Mouse (Mus musculus) left cerebral cortex, postnatal 36 days (tissue): ENCODE data around the gene Ccr8. TPM values are rescaled to one million over a fixed set of nuclear protein-coding genes. Genes with fewer than 3 reads are reported as not detected.

Experiments
- DNase-seq, 2 experiments: peaks; one replicate each; pipeline ENCODE4 v3.0.0; 2021 to 2022; ENCODE audit warnings: low spot score in 2 of 2, mixed read lengths in 1 of 2
- intact Hi-C: fragments of 180-260 bp; cut with DNase I; formaldehyde crosslinking; loops from one replicate; pipeline ENCODE4 v1.15.1; 2025
- total RNA-seq, 2 experiments: library from RNA; stranded (reverse); gene quantifications; 2 replicates each; pipeline ENCODE4 v1.2.3; 2021

The Ccr8 gene
- not detected for total RNA-seq

DNA sequence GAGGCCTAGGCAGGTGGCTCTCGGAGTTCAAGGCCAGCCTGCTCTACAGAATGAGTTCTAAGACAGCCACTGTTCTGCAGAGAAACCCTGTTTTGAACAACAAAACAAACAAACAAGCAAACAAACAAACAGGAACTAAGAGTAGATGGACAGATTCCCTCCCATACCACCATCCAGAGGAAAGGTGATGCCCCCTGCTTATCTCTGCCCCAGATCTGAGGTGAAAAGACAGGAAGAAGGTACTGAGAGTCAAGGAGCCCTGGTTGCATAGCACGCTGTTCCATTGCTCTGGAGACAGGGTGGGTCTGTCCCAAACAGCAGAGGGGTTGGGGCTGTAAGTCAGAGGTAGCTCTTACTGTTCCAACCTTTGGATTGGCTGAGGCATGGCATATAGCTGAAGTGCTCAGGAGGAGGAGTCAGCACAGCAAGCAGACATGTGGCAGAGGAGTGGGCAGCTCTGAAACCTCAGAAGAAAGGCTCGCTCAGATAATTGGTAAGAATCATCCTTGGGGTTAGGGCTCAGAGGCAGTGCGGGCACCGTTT lies at the start of gene Ccr8:
Gene Ccr8 (plus strand): TSS at position 419 of the 543 bp plus-strand sequence.
- DNase-seq: no peak
- intact Hi-C loops: no loop called here

- intact Hi-C loops: no loop called here
- no peak for DNase-seq
Measured at GRCm38 (mm10) chr9:120043115-120043514, 48.8 kb upstream of the Ccr8 start.

DNA sequence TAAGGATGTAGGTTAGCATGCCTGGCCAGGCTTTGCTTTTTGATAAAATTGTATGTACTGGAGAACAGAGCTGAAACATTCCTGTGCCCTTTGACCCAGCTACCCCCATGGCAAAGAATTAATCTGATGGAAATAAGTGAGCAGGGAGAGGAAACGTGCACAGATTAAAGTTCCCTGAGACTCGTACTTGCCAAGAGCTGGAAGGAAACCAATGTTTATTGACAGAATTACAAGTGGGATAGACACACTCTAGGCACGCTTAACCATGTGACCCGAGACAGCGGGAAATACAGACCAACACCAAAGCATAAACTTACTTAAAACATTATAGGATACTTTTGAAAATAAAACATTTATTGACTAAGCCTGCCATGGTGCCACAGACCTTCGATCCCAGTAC lies 43.4 kb upstream of the Ccr8 start:
- intact Hi-C loops: no loop called here
- DNase-seq: no peak

DNA sequence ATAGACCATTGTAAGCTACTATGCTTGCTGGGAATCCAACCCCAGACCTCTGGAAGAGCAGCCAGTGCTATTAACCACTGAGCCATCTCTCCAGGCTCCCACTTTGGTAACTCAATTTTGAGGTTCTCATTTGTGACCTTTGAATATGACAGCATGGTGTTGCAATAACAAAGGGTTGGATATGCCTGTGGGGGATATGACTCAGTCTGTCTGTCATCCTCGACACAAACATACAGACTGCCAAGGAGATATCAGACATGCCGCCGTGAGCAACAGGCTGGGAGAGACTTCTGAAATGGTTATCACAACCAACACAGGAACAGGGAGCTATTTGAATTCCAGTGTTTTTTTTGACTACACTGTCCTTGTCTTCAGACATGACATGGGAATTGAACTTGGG lies 42.5 kb upstream of the Ccr8 start:
- intact Hi-C loops: no loop called here
- no peak for DNase-seq

- DNase-seq: peak in 1 of 2 experiments; percentile 17
- intact Hi-C loops: no loop called here
Measured at GRCm38 (mm10) chr9:120054545-120055277, 37.2 kb upstream of the Ccr8 start.

GRCm38 (mm10) chr9:120056201-120056600 lies 35.7 kb upstream of the Ccr8 start:
- no peak for DNase-seq
- intact Hi-C loops: no loop called here

GRCm38 (mm10) chr9:120058730-120059129 lies 33.2 kb upstream of the Ccr8 start:
- no peak for DNase-seq
- intact Hi-C loops: no loop called here

DNA sequence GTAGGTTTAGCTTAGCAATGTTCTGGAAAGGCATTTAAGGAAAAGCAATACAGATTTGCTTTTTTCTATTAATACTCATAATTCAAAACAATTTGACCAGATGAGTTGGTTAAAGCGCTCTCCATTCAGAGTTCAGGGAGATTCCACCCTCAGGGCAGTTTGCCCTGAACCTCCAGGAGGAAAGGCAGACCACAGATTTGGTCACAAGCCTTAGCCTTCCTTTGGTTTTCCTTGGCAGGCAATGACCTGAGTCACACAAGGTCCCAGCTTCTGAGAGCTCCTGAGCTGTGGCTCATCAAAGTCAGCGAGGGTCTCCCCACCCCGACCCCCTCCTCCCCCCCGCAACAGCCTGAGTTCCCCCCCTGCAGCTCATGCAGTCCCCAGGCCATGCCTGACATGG lies 27.6 kb upstream of the Ccr8 start:
- intact Hi-C loops: no loop called here
- no peak for DNase-seq

DNA sequence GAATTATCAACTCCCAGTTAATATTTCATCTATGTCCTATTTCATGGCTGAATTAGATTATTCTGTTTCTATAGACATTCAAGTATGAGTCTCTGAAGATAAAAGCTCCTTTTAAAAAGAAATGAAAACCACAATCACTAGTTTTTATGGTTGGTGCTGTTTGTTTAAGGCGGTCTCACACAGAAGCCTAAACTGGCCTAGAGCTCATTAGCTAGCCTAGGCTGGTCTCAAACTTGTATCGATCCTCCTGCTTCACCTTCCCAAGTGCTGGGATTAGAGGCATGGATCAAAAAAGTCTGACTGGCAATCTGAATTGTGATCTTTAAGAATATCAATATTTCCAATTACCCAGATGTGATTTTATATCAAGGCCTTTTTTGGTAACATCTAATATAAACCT lies 24.3 kb upstream of the Ccr8 start:
- no peak for DNase-seq

DNA sequence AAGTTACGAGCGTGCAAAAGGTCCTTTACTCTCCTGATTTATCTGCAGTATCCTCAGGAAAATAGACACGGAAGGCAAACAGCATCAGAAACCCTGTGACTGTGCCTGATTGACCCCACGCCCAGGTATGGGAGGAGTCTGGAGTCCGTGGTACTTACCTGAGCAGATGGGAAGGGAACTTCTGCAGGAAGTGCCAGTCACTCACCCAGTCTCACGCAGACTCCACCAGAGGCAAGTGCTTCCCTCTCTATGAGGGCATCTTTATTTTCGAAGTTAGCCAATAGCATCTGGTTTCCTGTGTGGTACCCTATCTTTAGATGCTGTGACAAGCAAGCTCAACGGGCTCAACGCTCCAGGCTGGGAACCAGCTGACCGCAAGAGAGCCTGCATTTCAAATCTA lies 23.9 kb upstream of the Ccr8 start:
- DNase-seq: no peak
- intact Hi-C loops: no loop called here

More for the DNA sequence above, 24.3 kb upstream of the Ccr8 start:
- intact Hi-C loops: no loop called here

GRCm38 (mm10) chr9:120069779-120070178 lies 22.1 kb upstream of the Ccr8 start, which contains the start of gene Cx3cr1:
Gene Cx3cr1, minus strand, starts transcription at chr9:120069879.
- intact Hi-C loops: no loop called here
- DNase-seq: no peak

DNA sequence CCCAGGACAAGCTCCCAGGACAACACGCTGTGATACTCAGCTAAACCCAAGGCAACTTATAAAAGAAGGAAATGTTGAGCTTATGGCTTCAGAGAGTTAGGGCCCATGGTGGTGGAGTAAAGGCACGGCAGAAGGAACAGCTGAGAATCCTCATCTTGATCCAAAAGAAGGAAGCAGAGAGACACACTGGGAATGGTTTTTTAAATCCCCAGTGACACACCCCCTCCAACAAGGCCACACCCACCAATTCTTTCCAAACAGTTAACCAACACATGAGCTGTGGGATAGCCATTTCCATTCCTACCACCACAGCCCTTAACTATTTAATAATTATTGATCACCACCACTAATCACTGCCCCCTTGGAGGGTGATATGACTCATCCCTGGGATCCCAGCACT lies 20.7 kb upstream of the Ccr8 start:
- intact Hi-C loops: no loop called here
- DNase-seq: no peak

- intact Hi-C loops: loop anchor here (2.0 kb wide), 1 partner anchor 44 kb away; no protein-coding TSS in a partner anchor
Measured at GRCm38 (mm10) chr9:120073169-120073568, 18.7 kb upstream of the Ccr8 start.

GRCm38 (mm10) chr9:120074516-120074915 lies 17.4 kb upstream of the Ccr8 start:
- intact Hi-C loops: no loop called here
- no peak for DNase-seq

More at GRCm38 (mm10) chr9:120073169-120073568, 18.7 kb upstream of the Ccr8 start:
- DNase-seq: peak; percentile 64 to 65

- intact Hi-C loops: no loop called here
- no peak for DNase-seq
Measured at GRCm38 (mm10) chr9:120078241-120078640, 13.7 kb upstream of the Ccr8 start.

DNA sequence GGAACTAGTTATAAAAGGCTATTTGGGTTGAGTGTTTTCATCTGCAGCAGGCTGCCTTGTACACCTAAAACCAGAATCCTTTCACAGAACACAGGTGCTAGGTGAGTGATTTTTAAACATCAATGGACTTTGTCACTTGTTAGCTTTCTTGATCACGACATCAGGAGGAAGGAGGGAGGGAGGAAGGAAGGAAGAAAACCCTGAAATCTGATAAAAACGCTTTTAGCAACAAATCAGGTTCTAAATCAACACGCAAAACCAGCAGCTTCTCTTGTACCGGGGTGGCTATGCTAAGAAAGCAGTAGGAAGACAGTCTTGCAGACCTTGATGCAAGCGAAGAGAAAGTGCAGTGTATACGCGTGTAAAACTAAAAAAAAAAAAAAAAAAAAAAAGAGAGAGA lies 12.0 kb upstream of the Ccr8 start:
- no peak for DNase-seq
- intact Hi-C loops: no loop called here

DNA sequence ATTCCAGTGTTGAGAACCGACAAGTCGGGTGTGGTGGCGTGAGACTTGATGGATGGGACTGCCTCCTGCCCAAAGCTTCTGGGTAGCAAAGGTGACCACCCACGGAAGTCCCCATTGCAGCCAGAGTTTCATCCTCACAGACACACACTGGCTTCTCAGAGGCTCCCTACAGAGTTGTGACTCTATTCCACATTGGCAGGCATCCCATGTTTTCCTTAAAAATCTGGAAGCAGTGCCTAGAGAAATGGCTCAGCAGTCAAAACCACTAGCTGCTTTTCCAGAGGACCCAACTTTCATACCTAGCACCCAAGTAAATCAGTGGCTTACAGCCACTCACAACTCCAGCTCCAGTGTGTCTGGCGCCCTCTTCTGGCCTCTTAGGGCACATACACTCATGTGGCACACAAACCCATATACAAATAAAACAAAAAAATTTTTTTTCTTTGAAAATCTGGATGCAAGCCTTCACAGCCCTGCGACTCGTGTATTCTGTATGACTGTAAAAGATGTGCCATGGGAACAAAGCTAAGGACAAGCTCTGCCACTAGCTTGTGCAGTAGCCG lies 11.3 kb upstream of the Ccr8 start:
- peak; percentile 32 for DNase-seq
- intact Hi-C loops: no loop called here

- intact Hi-C loops: no loop called here
- DNase-seq: no peak
Measured at GRCm38 (mm10) chr9:120081247-120081646, 10.7 kb upstream of the Ccr8 start.

DNA sequence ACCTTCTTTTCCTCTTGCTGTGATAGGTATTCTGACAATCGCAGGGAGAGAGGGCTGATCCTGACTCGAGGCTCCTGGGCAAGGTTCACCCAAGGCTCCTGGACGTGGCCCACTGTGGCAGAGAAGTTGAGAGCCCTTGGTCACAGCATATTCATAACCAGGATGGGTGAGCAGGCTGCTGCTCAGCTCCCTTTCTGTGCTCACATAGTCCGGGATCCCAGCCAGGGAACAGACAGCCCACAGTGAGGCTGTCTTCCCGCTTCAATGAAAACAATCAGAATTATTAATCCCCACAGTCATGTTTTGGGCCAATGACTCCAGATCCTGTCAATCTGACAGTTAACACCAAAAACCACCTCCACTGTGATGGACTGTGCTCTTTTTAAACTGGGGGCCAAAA lies 9.9 kb upstream of the Ccr8 start:
- intact Hi-C loops: no loop called here
- DNase-seq: peak in 1 of 2 experiments; percentile 17

DNA sequence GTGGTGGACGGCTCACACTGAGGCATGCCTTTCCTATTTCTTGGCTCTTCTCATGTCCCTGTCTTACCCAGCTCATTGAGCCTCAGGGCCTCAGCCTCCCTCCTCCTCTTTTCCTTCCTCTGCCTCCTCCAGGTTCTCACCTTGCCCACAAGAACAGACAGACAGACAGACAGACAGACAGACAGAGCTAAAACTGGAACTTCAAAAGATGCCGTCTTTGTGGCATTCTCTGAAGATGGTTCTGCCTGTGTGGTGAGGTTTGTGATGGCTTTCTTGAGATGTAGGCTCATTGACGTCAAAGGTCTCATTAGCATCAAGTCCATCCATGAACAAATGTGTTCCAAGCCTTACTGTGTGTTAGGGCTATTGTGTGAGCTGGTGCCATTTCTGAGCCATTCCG lies 9.2 kb upstream of the Ccr8 start:
- intact Hi-C loops: no loop called here
- no peak for DNase-seq
